Mouse (Mus musculus) splenic B cell, adult 2 months (primary cell): Measurements from ENCODE around the gene Unc5c.

Experiments used
- DNase-seq: peaks from one replicate; pipeline ENCODE4 v3.0.0-alpha.2; 2011; ENCODE audit warnings: low read depth, low spot score
- H3K27me3 ChIP-seq: 2 replicates; pipeline ENCODE4 v1.6.1; 2012; ENCODE audit warnings: mild to moderate bottlenecking, low read length, moderate library complexity, mixed read lengths; ENCODE audit not compliant: control insufficient read depth, poor library complexity, insufficient read depth, severe bottlenecking
- H3K36me3 ChIP-seq: 2 replicates; pipeline ENCODE4 v1.6.1; 2012; ENCODE audit warnings: mild to moderate bottlenecking, low read length, moderate library complexity, mixed read lengths; ENCODE audit not compliant: control insufficient read depth, poor library complexity, insufficient read depth, severe bottlenecking

The Unc5c gene

DNA sequence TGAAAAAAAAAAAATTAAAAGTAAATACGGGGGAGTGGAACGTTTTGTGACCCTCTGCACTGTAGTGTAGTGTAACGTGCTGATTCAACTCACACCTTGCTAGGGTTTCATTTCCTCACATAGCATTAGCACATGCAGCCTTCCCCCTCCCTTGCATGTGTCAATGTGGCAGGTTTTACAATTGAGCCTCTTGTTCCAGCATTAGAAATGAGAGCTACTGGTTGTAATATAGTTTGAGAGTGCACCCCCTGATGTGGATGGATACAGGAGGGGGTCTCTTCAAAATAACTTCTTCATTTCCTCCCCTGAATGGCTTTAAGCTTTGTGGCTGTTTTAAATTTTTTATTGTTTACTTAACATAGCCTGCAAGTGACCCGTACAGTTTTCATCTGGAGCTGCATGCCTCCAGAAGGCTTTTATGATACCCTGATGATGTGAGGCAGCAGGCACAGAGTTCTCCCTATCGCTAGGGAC is 82.4 kb downstream of the Unc5c start:
- Histone ChIP-seq H3K36me3 (no peaks in the 10 kb centered on the region), H3K27me3 (no peaks in the 10 kb centered on the region)
- no peak for DNase-seq

DNA sequence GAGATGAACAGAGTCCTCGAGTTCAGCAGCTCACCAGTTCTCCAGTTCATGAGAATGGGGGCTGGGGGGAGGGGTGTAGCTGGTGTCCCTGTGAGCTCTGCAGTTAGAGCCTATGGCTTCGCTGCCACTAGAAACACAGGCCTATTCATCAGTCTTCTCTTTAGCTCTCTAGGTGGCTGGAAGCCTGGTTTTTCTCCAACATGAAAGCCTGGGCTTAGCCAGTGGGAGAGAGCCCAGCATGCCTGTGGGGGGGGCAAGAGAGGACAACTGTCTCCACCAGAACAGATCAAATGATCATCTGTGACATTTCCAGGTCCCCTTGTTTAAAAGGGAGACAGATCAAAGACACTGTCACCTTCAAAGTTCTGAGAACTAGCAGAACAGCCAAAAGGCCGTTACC is 84.6 kb downstream of the Unc5c start:
- Histone ChIP-seq H3K36me3 (no peaks in the 10 kb centered on the region), H3K27me3 (no peaks in the 10 kb centered on the region)
- DNase-seq: no peak

DNA sequence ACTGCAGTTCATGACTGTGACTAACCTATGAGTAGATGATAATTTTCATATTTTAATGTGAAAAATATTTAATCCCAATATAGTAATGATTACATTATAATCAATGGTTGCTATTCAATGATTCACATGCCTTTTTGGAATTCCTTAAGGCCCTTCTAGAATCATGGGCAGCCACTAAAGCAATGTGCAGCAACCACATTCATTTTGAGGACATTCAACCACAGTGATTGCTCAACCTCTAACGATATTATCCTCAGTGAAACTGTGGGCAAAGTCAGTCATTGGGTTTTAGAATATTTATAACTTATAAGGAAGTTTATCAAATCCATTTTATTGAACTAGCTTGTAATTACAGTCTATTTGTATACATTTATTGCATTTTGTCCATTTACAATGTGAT is 87.9 kb downstream of the Unc5c start:
- Histone ChIP-seq H3K27me3 (no peaks in the 10 kb centered on the region), H3K36me3 (no peaks in the 10 kb centered on the region)
- no peak for DNase-seq

DNA sequence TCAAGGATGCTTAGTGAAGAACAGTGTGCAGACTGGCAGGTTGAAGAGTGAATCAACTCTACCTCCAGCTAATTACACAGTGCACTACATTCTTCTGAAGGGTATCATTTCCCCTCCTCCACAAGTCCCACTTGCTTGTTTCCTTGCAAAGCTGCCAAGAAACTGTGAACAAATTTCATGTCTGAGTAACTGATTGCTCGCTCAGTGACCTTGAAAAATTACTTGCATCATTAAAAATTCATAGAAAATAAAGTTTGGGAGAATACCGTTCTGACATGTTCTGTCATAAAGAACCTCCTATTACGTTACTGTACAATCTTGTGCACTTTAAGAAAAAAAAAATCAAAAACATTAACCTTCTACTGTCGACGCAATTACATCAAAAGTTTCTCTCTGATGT is 92.1 kb downstream of the Unc5c start:
- H3K36me3 ChIP-seq: no peaks in the 10 kb centered on the region
- no peak for DNase-seq
- no peaks in the 10 kb centered on the region for H3K27me3 ChIP-seq

DNA sequence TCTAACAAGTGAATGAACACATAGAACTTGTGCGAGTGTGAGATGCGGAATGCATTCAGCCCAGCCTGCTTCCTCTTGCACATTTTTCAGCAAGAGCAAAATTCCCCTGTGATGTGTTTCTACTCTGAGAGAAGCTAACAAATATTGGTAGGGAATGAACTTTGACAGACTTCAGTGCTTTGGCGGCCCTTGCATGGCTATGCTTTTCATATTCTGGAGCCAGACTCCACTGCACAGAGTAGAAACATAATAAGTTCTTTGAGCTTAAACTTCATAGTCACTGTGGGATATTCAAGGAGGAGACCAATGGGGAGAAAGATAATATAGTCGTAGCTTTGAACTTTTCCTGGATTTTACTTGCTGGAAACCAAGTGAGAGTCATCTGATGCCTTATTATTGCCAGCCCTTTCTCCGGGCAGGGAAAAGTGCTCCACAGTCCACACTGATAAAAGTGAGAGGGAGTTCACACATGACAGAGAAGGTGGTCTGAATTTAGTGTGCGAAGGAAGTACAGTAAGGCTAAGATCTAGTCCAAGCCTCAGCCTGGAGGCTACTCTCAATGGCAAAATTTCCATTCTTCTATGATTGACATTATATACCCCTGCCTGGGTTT is 110.2 kb downstream of the Unc5c start:
- no peak for DNase-seq
- Histone ChIP-seq H3K36me3 (no peaks in the 10 kb centered on the region), H3K27me3 (no peaks in the 10 kb centered on the region)

DNA sequence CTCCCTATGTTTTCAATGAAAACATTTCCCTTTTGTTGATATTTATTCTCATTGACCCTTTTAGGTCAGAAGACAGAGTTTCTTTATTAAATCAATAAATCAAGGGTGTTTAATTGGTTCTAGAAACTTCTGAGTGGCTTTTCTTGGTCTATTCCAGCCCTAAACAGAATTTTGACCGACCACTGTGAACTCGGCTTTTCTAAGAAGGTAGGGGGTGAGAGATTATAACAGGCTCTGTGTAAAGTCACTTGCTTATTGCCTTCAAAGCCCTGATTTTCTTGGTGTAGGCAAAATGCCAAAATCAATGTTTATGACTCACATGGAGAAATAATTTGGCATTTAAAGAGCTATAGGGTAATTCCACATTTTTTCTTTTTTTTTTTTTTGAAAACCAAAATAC is 112.4 kb downstream of the Unc5c start:
- Histone ChIP-seq H3K36me3 (no peaks in the 10 kb centered on the region), H3K27me3 (no peaks in the 10 kb centered on the region)
- no peak for DNase-seq

DNA sequence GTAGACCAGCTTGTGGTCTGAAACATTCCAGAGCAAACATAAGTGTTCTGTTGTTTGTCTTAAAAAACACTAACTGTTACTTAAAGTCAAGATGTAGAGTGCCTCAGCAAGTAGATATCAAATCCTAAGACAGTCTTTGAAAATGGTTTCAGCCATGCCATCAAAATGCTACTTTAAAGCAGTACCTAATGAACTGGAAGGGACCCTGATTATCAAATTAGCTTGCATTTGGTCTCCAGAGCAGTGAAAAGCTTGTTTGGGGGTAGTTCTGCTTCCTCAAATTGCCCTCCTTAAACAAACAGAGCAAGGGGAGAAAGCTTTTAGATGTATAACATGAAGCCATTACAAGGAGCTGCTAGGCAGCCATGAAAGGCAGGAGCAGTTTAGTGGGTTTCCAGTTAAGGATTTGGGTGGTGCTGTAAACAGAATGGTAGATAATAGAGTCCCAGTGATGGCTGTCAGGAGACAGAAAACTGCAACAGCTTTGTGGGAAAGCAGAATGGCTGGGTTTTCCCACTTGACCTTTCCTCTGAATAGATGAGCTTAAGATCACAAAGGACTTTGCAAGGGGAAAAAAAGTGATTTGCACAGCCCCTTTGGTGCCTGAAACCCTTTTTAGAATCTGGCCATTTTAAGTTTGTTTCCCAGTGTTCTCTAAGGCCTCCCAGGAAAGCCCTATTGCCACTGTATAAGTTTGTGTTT is 116.3 kb downstream of the Unc5c start:
- no peak for DNase-seq
- Histone ChIP-seq H3K36me3 (no peaks in the 10 kb centered on the region), H3K27me3 (no peaks in the 10 kb centered on the region)

DNA sequence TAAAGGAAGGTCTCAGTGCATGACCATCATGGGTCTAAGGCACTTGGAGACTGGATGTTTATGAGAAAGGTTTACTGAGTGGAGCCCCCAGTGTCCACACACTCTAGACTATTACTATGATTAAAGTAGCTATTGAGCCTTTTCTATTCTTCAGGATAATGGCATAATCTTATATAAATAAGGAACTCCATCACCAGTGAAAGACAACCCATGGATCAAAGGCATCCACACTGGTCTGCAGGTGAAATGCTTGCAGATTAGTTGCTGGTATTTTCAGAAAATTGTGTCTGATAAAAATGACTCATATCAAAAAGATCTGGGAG is 116.8 kb downstream of the Unc5c start:
- Histone ChIP-seq H3K36me3 (no peaks in the 10 kb centered on the region), H3K27me3 (no peaks in the 10 kb centered on the region)
- DNase-seq: no peak

DNA sequence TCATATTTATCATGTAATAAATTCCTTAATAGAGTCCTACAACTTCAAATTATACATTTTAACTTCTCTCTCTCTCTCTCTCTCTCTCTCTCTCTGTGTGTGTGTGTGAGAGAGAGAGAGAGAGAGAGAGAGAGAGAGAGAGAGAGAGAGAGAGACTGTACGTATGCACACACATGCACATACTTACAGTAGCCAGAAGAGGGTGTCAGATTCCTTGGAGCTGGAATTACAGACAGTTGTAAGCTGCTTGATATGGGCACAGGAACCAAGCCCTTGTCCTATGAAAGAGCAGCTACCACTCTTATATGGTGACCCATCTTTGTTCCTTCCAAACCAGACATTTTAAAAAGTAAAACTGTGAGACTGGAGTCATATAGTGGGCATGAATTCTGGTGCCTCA is 118.2 kb downstream of the Unc5c start:
- H3K36me3 ChIP-seq: no peaks in the 10 kb centered on the region
- DNase-seq: no peak
- H3K27me3 ChIP-seq: no peaks in the 10 kb centered on the region

DNA sequence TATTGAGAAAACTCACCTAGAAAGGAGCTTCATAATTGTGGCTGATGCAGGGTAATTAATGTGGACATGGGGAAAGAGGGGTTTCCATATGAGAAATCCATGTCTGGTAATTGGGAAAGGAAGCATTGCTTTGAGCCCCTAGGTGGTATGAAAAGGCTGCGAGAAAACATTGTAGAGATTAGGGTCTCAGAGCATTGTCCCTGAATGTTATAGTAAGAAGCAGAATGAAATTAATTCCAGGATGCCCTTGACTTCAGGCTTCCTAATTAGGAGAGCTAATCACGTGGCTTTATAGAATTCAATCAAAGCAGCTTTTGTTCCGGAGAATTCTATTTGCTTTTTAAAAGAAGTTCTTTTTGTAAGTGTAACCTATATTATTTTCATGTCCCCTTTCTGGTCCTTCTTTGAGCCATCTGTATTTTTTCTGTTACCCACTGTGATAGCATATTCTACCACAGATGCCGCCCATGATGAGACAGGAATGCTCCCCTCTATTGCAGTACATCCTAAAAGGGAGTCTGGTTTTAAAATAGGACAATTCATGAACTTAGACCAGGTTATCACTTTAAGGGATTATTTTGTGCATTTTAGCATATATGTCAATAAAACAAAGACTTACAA is 124.5 kb downstream of the Unc5c start:
- H3K36me3 ChIP-seq: no peaks in the 10 kb centered on the region
- DNase-seq: no peak
- H3K27me3 ChIP-seq: no peaks in the 10 kb centered on the region

DNA sequence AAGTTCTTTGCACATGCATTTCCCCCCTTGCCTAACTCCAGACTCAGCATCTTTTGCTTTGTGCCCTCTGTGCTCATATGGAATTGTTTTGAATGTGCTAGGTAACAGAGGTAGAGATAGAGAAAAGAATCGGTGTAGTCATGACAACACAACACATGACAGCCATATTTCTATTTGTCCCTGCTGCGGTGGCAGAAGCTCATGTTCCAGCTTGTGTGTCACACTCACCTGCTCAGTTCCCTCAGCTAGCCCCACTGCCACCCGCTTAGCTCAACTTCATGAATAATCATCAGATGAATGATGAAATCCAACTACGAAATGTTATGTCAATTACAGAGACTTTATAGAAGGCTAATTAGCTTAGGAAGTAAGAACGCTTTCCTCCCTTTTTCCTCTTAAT is 128.2 kb downstream of the Unc5c start:
- Histone ChIP-seq H3K27me3 (no peaks in the 10 kb centered on the region), H3K36me3 (no peaks in the 10 kb centered on the region)
- no peak for DNase-seq

DNA sequence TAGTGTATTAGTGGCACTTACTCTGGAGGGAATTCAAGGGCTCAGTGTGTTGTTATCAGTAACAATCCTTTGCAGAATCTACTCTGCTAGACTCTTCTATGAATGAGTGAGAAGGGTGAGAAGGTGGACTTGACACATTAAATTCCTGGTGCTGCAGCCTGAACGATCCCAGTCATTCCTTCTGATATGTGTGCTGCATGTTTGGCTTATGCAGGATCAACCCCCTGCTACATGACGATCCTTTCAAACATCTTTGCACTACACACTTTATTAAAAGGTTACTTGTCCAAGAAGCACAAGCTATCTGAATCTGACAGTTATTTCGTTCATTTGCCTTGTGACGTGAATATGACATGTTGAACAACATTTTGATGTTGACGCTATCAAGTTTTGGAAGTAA is 129.1 kb downstream of the Unc5c start:
- Histone ChIP-seq H3K27me3 (no peaks in the 10 kb centered on the region), H3K36me3 (no peaks in the 10 kb centered on the region)
- DNase-seq: no peak

DNA sequence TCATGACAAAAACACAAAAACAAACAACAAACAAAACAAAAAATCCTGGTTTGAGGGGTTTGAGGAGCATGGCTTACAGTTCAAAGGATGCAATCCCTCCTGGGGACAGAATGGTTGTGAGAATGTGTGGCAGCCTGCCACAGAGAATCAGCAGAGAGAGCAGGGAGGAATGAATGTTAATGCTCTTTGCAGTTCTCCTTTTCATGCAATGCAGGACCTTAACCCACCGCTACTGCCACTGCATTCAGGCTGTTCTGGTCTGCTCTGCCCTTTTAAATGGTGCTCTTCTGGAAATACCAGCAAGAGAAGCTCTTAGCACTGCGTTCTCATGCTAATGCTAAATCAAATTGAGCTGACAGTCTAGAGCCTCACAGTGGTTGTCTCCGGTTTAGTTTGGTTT is 130.1 kb downstream of the Unc5c start:
- Histone ChIP-seq H3K36me3 (no peaks in the 10 kb centered on the region), H3K27me3 (no peaks in the 10 kb centered on the region)
- DNase-seq: no peak

DNA sequence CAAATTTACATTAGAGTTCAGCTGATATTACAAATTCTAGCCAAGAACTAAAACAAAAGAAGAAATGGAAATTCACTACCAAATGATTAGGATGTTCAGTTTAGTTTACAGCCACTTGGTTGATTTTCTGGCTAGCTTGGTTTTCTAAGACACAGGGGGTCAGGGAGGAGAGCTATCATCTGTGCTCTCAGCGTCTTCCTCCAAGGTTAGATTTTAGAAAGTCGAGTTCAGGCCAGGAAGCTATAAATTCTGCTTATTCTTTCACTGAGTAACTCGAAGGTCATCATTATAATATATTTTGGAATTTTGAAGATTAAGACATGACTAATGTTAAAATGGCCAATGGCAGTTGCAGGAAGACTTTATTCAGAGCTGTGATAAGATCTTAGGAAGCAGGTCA is 131.4 kb downstream of the Unc5c start:
- Histone ChIP-seq H3K36me3 (no peaks in the 10 kb centered on the region), H3K27me3 (no peaks in the 10 kb centered on the region)
- DNase-seq: no peak

DNA sequence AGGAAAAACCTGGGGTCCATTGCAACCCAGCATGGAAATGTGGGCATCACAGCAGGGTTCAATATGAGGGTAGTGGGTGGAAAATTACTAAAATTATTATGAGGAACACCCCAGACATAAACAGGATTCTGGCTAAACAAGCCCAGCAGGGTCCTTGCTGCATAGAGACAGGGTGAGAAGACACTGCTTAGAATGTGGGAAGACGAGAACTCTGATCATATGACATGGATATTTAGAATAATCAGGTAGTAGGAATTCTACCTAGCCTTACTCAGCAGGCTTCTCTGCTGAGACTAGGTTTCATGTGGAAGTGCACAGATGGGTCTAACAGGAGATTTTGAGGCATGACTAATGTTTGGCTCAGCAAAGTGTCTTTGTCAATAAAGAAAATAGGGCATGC is 131.9 kb downstream of the Unc5c start:
- Histone ChIP-seq H3K36me3 (no peaks in the 10 kb centered on the region), H3K27me3 (no peaks in the 10 kb centered on the region)
- DNase-seq: no peak
